Mouse (Mus musculus): ENCODE data around the gene Gm15557. TPM values are rescaled to one million over a fixed set of nuclear protein-coding genes. Genes with fewer than 3 reads are reported as not detected.

Gm15557 gene
- polyA plus RNA-seq, 1 experiment = 0.13 TPM

DNA sequence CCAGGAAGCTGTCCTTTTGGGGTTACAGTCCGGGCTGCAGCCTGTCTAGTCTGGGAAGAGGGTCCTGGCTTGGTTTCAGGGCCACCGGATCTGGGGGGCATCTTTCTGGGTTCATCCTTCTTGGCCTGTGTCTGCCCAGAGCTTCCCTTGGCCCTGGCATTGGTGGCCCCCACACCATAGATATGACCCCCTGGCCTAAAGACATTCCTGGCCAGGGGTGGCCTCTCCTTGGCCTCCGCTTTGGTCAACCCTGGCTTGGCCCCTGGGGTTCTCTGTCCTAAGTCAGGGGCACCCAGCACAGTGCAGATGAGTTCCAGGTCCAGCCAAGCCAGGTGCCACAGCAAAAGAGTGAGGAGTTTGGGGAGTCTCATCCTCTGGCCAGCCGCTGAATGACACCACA is 4.2 kb downstream of the Gm15557 start:
- Histone ChIP-seq H3K4me3 (no peak overlapping the region), H3K27me3 (ENCODE audit: control insufficient read depth, insufficient read depth, insufficient read length) (no peaks in the 10 kb centered on the region), H3K79me2 (ENCODE audit: control insufficient read depth, insufficient read depth) (no peaks in the 10 kb centered on the region), H3K4me2 (ENCODE audit: low read depth) (no peak overlapping the region), H3ac (ENCODE audit: control insufficient read depth, insufficient read length) (no peak overlapping the region), H3K36me3 (ENCODE audit: control insufficient read depth, insufficient read depth) (no peaks in the 10 kb centered on the region)
- TF ChIP-seq SRF (IDR thresholded peaks at IDR 0.05; ENCODE audit: control insufficient read depth, insufficient read length, low read depth) = no peak
- no peak for TF ChIP-seq MAX (IDR thresholded peaks at IDR 0.05; ENCODE audit: low read depth)
- TF ChIP-seq REST (IDR thresholded peaks at IDR 0.05; ENCODE audit: insufficient read depth, insufficient read length) = no peak
- no peak for TF ChIP-seq TCF12 (IDR thresholded peaks at IDR 0.05; ENCODE audit: insufficient read depth, poor library complexity, severe bottlenecking)
- TF ChIP-seq MYOD1 (IDR thresholded peaks at IDR 0.05; ENCODE audit: control insufficient read depth in 1 of 3, insufficient read length in 2 of 3, low read depth in 2 of 3) = no peak
- TF ChIP-seq POLR2A (IDR thresholded peaks at IDR 0.05; ENCODE audit: insufficient read length, low read depth) = no peak
- TF ChIP-seq MYOG (IDR thresholded peaks at IDR 0.05; ENCODE audit: control insufficient read depth in 1 of 3, insufficient read depth in 1 of 3, insufficient read length in 2 of 3, low read depth in 2 of 3) = no peak
- TF ChIP-seq POLR2AphosphoS2 (IDR thresholded peaks at IDR 0.05; ENCODE audit: insufficient read length, low read depth) = no peak
- no peak for TF ChIP-seq USF1 (IDR thresholded peaks at IDR 0.05; ENCODE audit: low read depth)
- no peak for TF ChIP-seq CEBPB (IDR thresholded peaks at IDR 0.05; ENCODE audit: insufficient read depth, poor library complexity, severe bottlenecking)
- TF ChIP-seq TCF3 (IDR thresholded peaks at IDR 0.05; ENCODE audit: insufficient read length, low read depth) = no peak
- no peak for TF ChIP-seq E2F4 (IDR thresholded peaks at IDR 0.05; ENCODE audit: insufficient read depth)

DNA sequence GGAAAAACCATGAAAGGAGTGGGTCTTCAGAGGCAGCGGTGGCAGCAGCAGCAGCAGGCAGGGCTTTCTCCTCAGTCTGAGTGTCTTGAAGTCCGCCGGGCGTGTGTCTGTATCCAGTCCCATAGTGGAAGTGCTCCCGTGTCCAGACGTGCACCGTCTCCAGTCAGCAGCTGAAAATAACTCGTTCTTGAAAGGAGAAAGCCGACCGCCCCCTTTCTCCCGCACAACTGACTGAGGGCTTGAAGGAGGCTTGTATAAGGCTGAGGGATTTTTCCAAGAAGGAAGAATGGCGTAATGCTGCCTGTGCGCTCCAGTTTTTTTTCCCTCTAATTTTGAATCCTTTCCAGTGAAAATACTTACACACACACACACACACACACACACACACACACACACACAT is 4.6 kb downstream of the Gm15557 start, which contains the start of gene Gdf5:
Gene Gdf5 (minus strand): TSS at position 244 of the 400 bp plus-strand sequence.
- Histone ChIP-seq H3K4me3 (no peak within 1 kb of the TSS), H3K27me3 (ENCODE audit: control insufficient read depth, insufficient read depth, insufficient read length) (no peaks in the 10 kb centered on the region), H3ac (ENCODE audit: control insufficient read depth, insufficient read length) (no peak within 1 kb of the TSS), H3K36me3 (ENCODE audit: control insufficient read depth, insufficient read depth) (no peaks in the 10 kb centered on the region), H3K4me2 (ENCODE audit: low read depth) (no peak within 1 kb of the TSS), H3K79me2 (ENCODE audit: control insufficient read depth, insufficient read depth) (no peaks in the 10 kb centered on the region)
- TF ChIP-seq MYOD1 (IDR thresholded peaks at IDR 0.05; ENCODE audit: control insufficient read depth in 1 of 3, insufficient read length in 2 of 3, low read depth in 2 of 3) (no peak), E2F4 (IDR thresholded peaks at IDR 0.05; ENCODE audit: insufficient read depth) (no peak), REST (IDR thresholded peaks at IDR 0.05; ENCODE audit: insufficient read depth, insufficient read length) (no peak), USF1 (IDR thresholded peaks at IDR 0.05; ENCODE audit: low read depth) (no peak), POLR2AphosphoS2 (IDR thresholded peaks at IDR 0.05; ENCODE audit: insufficient read length, low read depth) (no peak), CEBPB (IDR thresholded peaks at IDR 0.05; ENCODE audit: insufficient read depth, poor library complexity, severe bottlenecking) (no peak), POLR2A (IDR thresholded peaks at IDR 0.05; ENCODE audit: insufficient read length, low read depth) (no peak)

DNA sequence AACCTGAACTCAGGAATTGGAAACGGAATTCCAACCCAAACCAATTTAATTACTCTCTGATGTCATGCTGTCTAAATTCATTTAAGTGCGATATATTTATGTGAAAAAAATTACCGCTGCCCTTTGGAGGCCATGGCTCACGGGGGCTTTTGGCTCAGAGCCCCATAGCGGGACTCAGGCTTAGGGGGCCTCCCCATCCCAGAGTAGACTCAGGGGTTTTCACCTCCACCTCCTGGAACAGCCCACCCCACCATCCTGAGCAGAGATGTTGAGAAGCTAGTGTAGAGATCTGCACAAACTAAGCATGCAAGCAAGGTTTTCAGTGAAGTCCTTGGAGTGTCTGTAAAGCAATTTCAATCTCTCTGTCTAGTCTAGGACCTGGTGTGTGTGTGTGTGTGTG is 5.1 kb downstream of the Gm15557 start:
- TF ChIP-seq REST (IDR thresholded peaks at IDR 0.05; ENCODE audit: insufficient read depth, insufficient read length) = no peak
- TF ChIP-seq CEBPB (IDR thresholded peaks at IDR 0.05; ENCODE audit: insufficient read depth, poor library complexity, severe bottlenecking) = no peak
- no peak for TF ChIP-seq POLR2AphosphoS2 (IDR thresholded peaks at IDR 0.05; ENCODE audit: insufficient read length, low read depth)
- no peak for TF ChIP-seq SRF (IDR thresholded peaks at IDR 0.05; ENCODE audit: control insufficient read depth, insufficient read length, low read depth)
- TF ChIP-seq MYOG (IDR thresholded peaks at IDR 0.05; ENCODE audit: control insufficient read depth in 1 of 3, insufficient read depth in 1 of 3, insufficient read length in 2 of 3, low read depth in 2 of 3) = no peak
- TF ChIP-seq POLR2A (IDR thresholded peaks at IDR 0.05; ENCODE audit: insufficient read length, low read depth) = no peak
- no peak for TF ChIP-seq USF1 (IDR thresholded peaks at IDR 0.05; ENCODE audit: low read depth)
- TF ChIP-seq E2F4 (IDR thresholded peaks at IDR 0.05; ENCODE audit: insufficient read depth) = no peak
- no peak for TF ChIP-seq MYOD1 (IDR thresholded peaks at IDR 0.05; ENCODE audit: control insufficient read depth in 1 of 3, insufficient read length in 2 of 3, low read depth in 2 of 3)
- TF ChIP-seq TCF3 (IDR thresholded peaks at IDR 0.05; ENCODE audit: insufficient read length, low read depth) = no peak
- TF ChIP-seq MAX (IDR thresholded peaks at IDR 0.05; ENCODE audit: low read depth) = no peak
- no peak for TF ChIP-seq TCF12 (IDR thresholded peaks at IDR 0.05; ENCODE audit: insufficient read depth, poor library complexity, severe bottlenecking)
- Histone ChIP-seq H3K27me3 (ENCODE audit: control insufficient read depth, insufficient read depth, insufficient read length) (no peaks in the 10 kb centered on the region), H3K79me2 (ENCODE audit: control insufficient read depth, insufficient read depth) (no peaks in the 10 kb centered on the region), H3K4me3 (no peak overlapping the region), H3K4me2 (ENCODE audit: low read depth) (no peak overlapping the region), H3K36me3 (ENCODE audit: control insufficient read depth, insufficient read depth) (no peaks in the 10 kb centered on the region), H3ac (ENCODE audit: control insufficient read depth, insufficient read length) (no peak overlapping the region)

DNA sequence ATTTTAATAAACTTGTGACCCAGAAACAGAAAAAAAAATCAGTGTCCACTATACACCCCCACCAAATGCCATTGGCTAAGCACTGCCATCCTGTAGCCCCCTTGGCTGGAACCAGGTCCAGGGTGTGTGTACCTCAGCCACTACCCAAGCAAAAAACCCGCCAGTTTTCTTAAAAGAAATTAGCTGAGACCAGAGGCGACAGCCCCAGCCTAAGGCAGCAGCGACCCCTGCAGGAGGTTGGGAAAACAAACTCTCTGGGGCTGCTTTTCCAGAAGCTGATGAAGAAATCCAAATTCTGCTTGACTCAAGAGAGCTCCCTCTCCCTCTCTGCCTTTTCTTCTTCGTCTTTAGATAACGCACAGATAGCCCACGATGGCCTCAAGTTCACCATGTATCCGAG is 5.5 kb downstream of the Gm15557 start:
- Histone ChIP-seq H3K4me3 (no peak overlapping the region), H3K27me3 (ENCODE audit: control insufficient read depth, insufficient read depth, insufficient read length) (no peaks in the 10 kb centered on the region), H3ac (ENCODE audit: control insufficient read depth, insufficient read length) (no peak overlapping the region), H3K79me2 (ENCODE audit: control insufficient read depth, insufficient read depth) (no peaks in the 10 kb centered on the region), H3K36me3 (ENCODE audit: control insufficient read depth, insufficient read depth) (no peaks in the 10 kb centered on the region), H3K4me2 (ENCODE audit: low read depth) (no peak overlapping the region)
- TF ChIP-seq REST (IDR thresholded peaks at IDR 0.05; ENCODE audit: insufficient read depth, insufficient read length) (no peak), MAX (IDR thresholded peaks at IDR 0.05; ENCODE audit: low read depth) (no peak), MYOG (IDR thresholded peaks at IDR 0.05; ENCODE audit: control insufficient read depth in 1 of 3, insufficient read depth in 1 of 3, insufficient read length in 2 of 3, low read depth in 2 of 3) (no peak), SRF (IDR thresholded peaks at IDR 0.05; ENCODE audit: control insufficient read depth, insufficient read length, low read depth) (no peak), POLR2AphosphoS2 (IDR thresholded peaks at IDR 0.05; ENCODE audit: insufficient read length, low read depth) (no peak), TCF12 (IDR thresholded peaks at IDR 0.05; ENCODE audit: insufficient read depth, poor library complexity, severe bottlenecking) (no peak), MYOD1 (IDR thresholded peaks at IDR 0.05; ENCODE audit: control insufficient read depth in 1 of 3, insufficient read length in 2 of 3, low read depth in 2 of 3) (no peak), POLR2A (IDR thresholded peaks at IDR 0.05; ENCODE audit: insufficient read length, low read depth) (no peak), CEBPB (IDR thresholded peaks at IDR 0.05; ENCODE audit: insufficient read depth, poor library complexity, severe bottlenecking) (no peak), USF1 (IDR thresholded peaks at IDR 0.05; ENCODE audit: low read depth) (no peak), TCF3 (IDR thresholded peaks at IDR 0.05; ENCODE audit: insufficient read length, low read depth) (no peak), E2F4 (IDR thresholded peaks at IDR 0.05; ENCODE audit: insufficient read depth) (no peak)
